ENCODE assay signal across 8 mouse cellular contexts in the genomic region with DNA sequence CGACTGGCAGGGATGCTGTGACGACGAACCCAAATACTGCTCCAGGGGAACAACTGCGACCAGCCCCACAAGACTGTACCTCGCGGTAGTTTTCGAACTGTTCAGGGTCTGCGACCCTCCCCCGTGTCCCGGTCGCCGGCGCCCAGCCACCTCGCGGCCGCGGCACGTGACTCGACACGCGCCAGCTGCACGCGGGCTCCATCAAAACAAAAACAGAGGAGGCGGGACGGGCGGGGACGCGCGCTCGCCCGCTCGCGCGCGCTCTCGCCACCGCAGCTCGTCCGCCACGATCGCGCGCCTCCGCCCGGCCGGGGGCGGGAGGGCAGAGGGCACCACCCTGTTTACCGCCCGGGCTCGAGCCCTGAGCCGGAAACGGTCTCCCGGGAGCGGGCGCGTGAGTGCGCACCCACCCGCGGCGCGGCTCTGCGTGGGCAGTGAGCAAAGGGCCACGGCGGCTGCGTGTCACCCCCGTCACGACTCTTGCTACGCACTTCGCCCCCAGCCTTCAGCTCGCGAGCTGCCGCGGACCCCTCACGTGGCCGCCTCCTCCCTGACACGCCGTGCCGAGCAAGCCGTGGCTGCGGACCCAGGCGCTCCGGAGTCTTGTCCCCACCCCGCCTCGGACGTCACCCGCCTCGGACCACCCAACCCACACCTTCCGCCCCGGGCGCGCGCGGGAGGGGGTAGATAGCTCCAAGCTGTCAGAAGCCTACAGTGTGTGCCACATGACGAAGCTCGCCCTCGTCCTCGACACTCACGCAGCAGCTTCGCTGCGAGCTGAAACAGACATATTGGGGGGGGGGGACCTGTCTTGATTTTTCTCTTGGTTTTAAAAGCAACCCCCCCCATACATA.
DNase-seq lines count a peak whose midpoint lies in the region; ATAC-seq and TF ChIP-seq lines count a peak whose summit lies in the region.

No protein-coding gene starts in this region.

- peak overlapping the region; percentile 65 to 97 for H3K4me3 ChIP-seq in MEL (ENCODE audit: control insufficient read depth in 1 of 2, insufficient read depth in 1 of 2, low read depth in 2 of 2, low read length in 2 of 2)
- H3K4me3 ChIP-seq in hindbrain, embryonic 13.5 days, result peak overlapping the region; percentile 71

- H3K27me3 ChIP-seq in MEL (ENCODE audit: control insufficient read depth in 1 of 2, insufficient read depth in 2 of 2, low read length in 2 of 2), result no peaks in the 10 kb centered on the region
- peaks cover 50% of the 10 kb centered on the region for H3K27me3 ChIP-seq in hindbrain, embryonic 13.5 days

- peak overlapping the region; percentile 85 for H3K9ac ChIP-seq in MEL (ENCODE audit: control insufficient read depth, low read depth, low read length, poor library complexity, severe bottlenecking)
- peak overlapping the region; percentile 80 for H3K9ac ChIP-seq in hindbrain, embryonic 13.5 days

- peak; percentile 82 for DNase-seq in MEL (ENCODE audit: low read depth, low spot score)
- peak; percentile 94 for DNase-seq in cerebellum, adult 9-11 months
- peak; percentile 75 to 79 for DNase-seq in frontal cortex, postnatal 25 days (ENCODE audit: low spot score in 2 of 2)
- DNase-seq in layer of hippocampus, postnatal 25 days (ENCODE audit: extremely low spot score in 1 of 2, low spot score in 1 of 2), result peak; percentile 74 to 85
- peak; percentile 90 for DNase-seq in lung, postnatal 10 days
- peak; percentile 70 for DNase-seq in ovary, postnatal 14 days (ENCODE audit: low spot score)
- peak; percentile 83 for DNase-seq in thymus, postnatal 0 days (ENCODE audit: low spot score)

- no peak for TF ChIP-seq EP300 in MEL (IDR thresholded peaks at IDR 0.05; ENCODE audit: low read depth in 1 of 2, low read length in 2 of 2)

- peaks cover 9% of the 10 kb centered on the region for H3K79me2 ChIP-seq in MEL (ENCODE audit: control insufficient read depth, insufficient read depth, low read length, poor library complexity)

- TF ChIP-seq RAD21 in MEL (IDR thresholded peaks at IDR 0.05; ENCODE audit: low read depth, low read length), result no peak

- WGBS in hindbrain, embryonic 13.5 days, result under 1% methylated on average over 99 of the region's 100 CpGs

- TF ChIP-seq CTCF in MEL (IDR thresholded peaks at IDR 0.05 in 2 of 3, conservative IDR thresholded peaks at IDR 0.05 in 1 of 3; ENCODE audit: control insufficient read depth in 1 of 3, insufficient read depth in 1 of 3, low read depth in 2 of 3, low read length in 3 of 3, poor library complexity in 1 of 3, severe bottlenecking in 1 of 3), result no peak

- H3K36me3 ChIP-seq in MEL (ENCODE audit: control insufficient read depth in 1 of 2, insufficient read depth in 2 of 2, low read length in 2 of 2), result peaks cover 0 to 10% of the 10 kb centered on the region in 2 experiments; a peak in 2 of 4 replicates
- no peaks in the 10 kb centered on the region for H3K36me3 ChIP-seq in hindbrain, embryonic 13.5 days

- H3K27ac ChIP-seq in MEL (ENCODE audit: control insufficient read depth, low read depth, low read length), result peak overlapping the region; percentile 32
- H3K27ac ChIP-seq in hindbrain, embryonic 13.5 days, result no peak overlapping the region

- peak; percentile 73 for ATAC-seq in hindbrain, embryonic 13.5 days (ENCODE audit: low FRiP score)

- peak in 1 of 2 experiments; percentile 36; a peak in 2 of 4 replicates for TF ChIP-seq POLR2A in MEL (IDR thresholded peaks at IDR 0.05; ENCODE audit: control insufficient read depth in 1 of 2, insufficient read depth in 1 of 2, low read depth in 1 of 2, low read length in 2 of 2, poor library complexity in 1 of 2)

- peaks cover 0 to 18% of the 10 kb centered on the region in 2 experiments; a peak in 3 of 4 replicates for H3K4me1 ChIP-seq in MEL (ENCODE audit: control insufficient read depth in 1 of 2, insufficient read depth in 2 of 2, low read length in 2 of 2)
- peaks cover 43% of the 10 kb centered on the region for H3K4me1 ChIP-seq in hindbrain, embryonic 13.5 days (replicated peaks)

- peak overlapping the region; percentile 100 for H3K4me2 ChIP-seq in hindbrain, embryonic 13.5 days

- no peaks in the 10 kb centered on the region for H3K9me3 ChIP-seq in MEL (replicated peaks; ENCODE audit: insufficient read depth, low read length)
- no peaks in the 10 kb centered on the region for H3K9me3 ChIP-seq in hindbrain, embryonic 13.5 days

TF ChIP-seq in MEL, 35 proteins besides CTCF, POLR2A, EP300 and RAD21:
- TF ChIP-seq BHLHE40 (IDR thresholded peaks at IDR 0.05; ENCODE audit: borderline replicate concordance, low read depth, low read length) (peak; percentile 86), GABPA (IDR thresholded peaks at IDR 0.05; ENCODE audit: low read depth, low read length) (no peak), JUND (IDR thresholded peaks at IDR 0.05; ENCODE audit: low read depth, low read length) (no peak), ETS1 (IDR thresholded peaks at IDR 0.05; ENCODE audit: low read depth, low read length) (peak; percentile 23; the same call in 1 of the 2 replicates), MYC (IDR thresholded peaks at IDR 0.05; ENCODE audit: low read depth, low read length) (no peak; the same call in 1 of the 2 replicates), USF1 (IDR thresholded peaks at IDR 0.05; ENCODE audit: low read depth, low read length) (peak; percentile 88), ZNF384 (IDR thresholded peaks at IDR 0.05; ENCODE audit: low read depth, low read length) (no peak), USF2 (IDR thresholded peaks at IDR 0.05; ENCODE audit: borderline replicate concordance in 1 of 2, insufficient read depth in 1 of 2, low read depth in 1 of 2, low read length in 2 of 2) (peak in 1 of 2 experiments; percentile 26; a peak in 1 of 4 replicates), TBP (IDR thresholded peaks at IDR 0.05; ENCODE audit: low read depth, low read length) (no peak), MXI1 (IDR thresholded peaks at IDR 0.05; ENCODE audit: low read depth, low read length) (peak; percentile 55), ELF1 (IDR thresholded peaks at IDR 0.05; ENCODE audit: low read depth, low read length) (no peak), CHD1 (IDR thresholded peaks at IDR 0.05; ENCODE audit: low read depth, low read length) (0 out of 2 replicates have a peak, but pooled peaks have one; percentile 54), SIN3A (IDR thresholded peaks at IDR 0.05; ENCODE audit: low read length) (peak; percentile 41; the same call in 1 of the 2 replicates), POLR2AphosphoS2 (IDR thresholded peaks at IDR 0.05; ENCODE audit: low read length) (no peak), NELFE (IDR thresholded peaks at IDR 0.05; ENCODE audit: low read depth, low read length) (peak; percentile 45), MAX (IDR thresholded peaks at IDR 0.05; ENCODE audit: low read length) (peak; percentile 89), MAZ (IDR thresholded peaks at IDR 0.05; ENCODE audit: low read depth, low read length) (peak; percentile 52; the same call in 1 of the 2 replicates)
